Mouse (Mus musculus) hematopoietic multipotent progenitor cell, adult 10-12 weeks (in vitro differentiated cells): ENCODE data around the gene Thap3. TPM values are rescaled to one million over a fixed set of nuclear protein-coding genes. Genes with fewer than 3 reads are reported as not detected.

Experiments
- polyA plus RNA-seq: library from polyadenylated mRNA; stranded (reverse); fragments of >175 nt; gene quantifications from 2 replicates; pipeline ENCODE4 v1.2.3, GENCODE M21; 2012; ENCODE audit warnings: low replicate concordance

Thap3 gene
- 57.0 and 142 TPM in 2 replicates for polyA plus RNA-seq

DNA sequence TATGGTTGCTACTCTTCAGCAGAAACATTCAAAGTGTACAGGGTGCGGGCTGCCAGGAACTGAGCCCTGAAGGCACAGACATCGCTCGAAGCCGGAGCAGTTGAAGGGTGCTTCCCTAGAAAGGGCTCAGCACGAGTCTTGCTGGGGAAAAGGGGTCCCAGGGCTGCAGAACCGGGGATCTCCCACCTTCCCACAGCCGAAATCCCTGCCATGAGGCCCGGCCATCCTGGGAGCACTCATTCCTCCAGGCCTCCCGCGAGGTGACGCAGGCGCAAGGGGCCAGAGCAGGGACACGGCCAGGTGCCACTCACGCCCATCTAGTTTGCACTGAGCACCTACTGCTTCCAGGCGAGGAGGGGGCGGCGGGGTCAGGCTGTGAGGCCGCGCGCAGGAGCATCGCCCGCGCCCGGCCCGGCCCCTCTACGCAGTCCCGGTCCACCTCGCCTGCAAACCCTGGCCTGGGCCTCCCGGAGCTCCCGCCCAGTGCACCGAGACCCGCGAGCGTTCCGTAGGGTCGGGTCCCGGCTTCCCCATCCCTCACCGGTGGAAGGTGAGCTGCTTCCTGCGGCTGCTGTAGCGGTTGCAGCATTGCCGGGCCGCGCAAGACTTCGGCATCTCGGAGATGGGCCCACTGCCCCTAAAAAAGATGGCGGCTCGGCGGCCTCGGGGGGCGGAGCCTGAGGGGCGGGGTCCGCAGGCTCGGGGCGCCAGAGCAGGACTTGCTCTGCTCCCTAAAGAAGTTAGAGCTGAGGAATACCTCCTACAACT lies at the start of gene Thap3:
Gene Thap3, minus strand, starts transcription at position 656 of the 768 bp plus-strand sequence.

GRCm38 (mm10) chr4:152038225-152038984 lies 49.6 kb upstream of the Thap3 start, which contains the start of gene Tas1r1:
Tas1r1 (minus strand) TSS chr4:152038568.

GRCm38 (mm10) chr4:152027524-152027923 lies 38.7 kb upstream of the Thap3 start, which contains the start of gene Zbtb48:
Zbtb48 (minus strand) TSS chr4:152027671.

DNA sequence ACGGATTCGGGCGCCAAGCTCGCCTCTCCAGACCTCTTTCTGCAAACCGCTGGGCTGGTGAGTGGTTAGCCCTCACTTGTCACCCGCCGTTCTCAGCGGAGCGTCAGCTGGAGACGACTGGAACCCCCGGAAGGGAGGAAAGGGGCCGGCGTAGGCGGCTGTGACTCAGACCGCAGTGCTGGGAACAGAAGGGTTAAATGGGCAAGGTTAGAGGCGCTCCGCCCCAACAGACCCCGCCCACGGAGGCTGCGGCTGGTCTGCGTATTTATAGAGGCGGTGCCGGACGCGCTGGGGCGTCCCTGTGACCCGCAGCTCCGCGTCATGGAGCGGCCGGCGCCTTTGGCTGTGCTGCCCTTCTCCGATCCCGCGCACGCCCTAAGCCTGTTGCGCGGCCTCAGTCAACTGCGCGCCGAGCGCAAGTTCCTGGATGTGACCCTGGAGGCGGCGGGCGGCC lies 19.9 kb upstream of the Thap3 start, which contains the start of gene Klhl21:
Gene Klhl21, plus strand, starts transcription at position 182 of the 454 bp plus-strand sequence.

DNA sequence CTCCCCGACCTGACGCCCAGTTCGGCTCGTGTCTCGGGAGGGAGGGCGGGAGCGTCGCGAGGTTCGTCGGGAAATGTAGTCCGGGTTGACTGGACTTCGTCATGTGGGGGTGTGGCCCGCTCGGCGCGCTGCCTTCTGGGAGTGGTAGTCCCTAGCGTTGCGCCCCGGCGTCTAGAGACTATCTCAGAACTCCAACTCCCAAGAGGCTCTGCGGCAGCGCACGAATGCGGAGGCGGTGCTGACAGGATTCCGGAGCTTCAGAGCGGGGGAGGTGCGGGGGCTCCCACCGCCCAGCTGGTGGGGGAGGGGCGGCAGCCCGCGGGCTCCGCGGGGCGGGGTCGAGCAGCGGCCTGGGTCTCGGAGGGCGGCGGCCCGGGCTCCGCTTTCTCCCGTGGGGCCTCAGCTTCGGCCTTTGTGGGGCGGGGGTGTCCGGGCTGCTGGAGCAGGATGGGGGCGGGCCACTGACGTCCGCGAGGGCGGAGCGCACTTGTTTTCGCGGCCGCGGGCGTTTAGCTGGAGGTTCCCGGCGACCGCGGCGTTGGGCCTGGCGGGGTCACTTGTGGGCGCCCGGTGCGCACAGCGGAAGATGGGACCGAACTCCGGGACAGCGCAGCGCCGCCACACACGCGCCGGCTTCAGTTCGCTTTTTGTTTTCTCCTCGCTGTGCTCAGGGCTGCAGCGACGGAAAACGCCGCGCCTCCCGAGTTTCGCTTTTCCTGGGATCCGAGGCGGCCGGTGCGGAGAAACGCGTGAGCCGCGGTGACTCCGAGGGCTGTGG lies 7.6 kb upstream of the Thap3 start, which contains the start of gene Phf13:
Gene Phf13, minus strand, starts transcription at position 86 of the 778 bp plus-strand sequence.

GRCm38 (mm10) chr4:151933505-151934214 lies 55.1 kb downstream of the Thap3 start, which contains the start of gene Dnajc11:
Dnajc11 (plus strand) TSS chr4:151933691.

Other genes starting within 250 kb of the Thap3 start
- gene Camta1, start 127.1 kb downstream of the Thap3 start, polyA plus RNA-seq, result 6.6 and 8.2 TPM in 2 replicates
- 7.2 and 26.3 TPM in 2 replicates for gene Dnajc11, start 55.3 kb downstream of the Thap3 start, polyA plus RNA-seq
- 6.7 and 13.9 TPM in 2 replicates for gene Phf13, start 7.3 kb upstream of the Thap3 start, polyA plus RNA-seq
- gene Klhl21, start 19.8 kb upstream of the Thap3 start, polyA plus RNA-seq, result 14.9 and 23.9 TPM in 2 replicates
- gene Zbtb48, start 38.7 kb upstream of the Thap3 start, polyA plus RNA-seq, result 12.0 and 12.3 TPM in 2 replicates
- gene Tas1r1, start 49.6 kb upstream of the Thap3 start, polyA plus RNA-seq, result 0.04 and 0.08 TPM in 2 replicates
- gene Nol9, start 50.3 kb upstream of the Thap3 start, polyA plus RNA-seq, result 22.0 and 70.0 TPM in 2 replicates
- 15.3 and 24.9 TPM in 2 replicates for gene Plekhg5, start 83.5 kb upstream of the Thap3 start, polyA plus RNA-seq
- 17.3 and 25.1 TPM in 2 replicates for gene Tnfrsf25, start 126.9 kb upstream of the Thap3 start, polyA plus RNA-seq
- 6.3 and 22.6 TPM in 2 replicates for gene Espn, start 163.4 kb upstream of the Thap3 start, polyA plus RNA-seq
- gene Hes2, start 169.9 kb upstream of the Thap3 start, polyA plus RNA-seq, result 0.07 TPM in 1 of 2 replicates, not detected in the other
- 12.2 and 15.4 TPM in 2 replicates for gene Acot7, start 189.1 kb upstream of the Thap3 start, polyA plus RNA-seq